Mouse (Mus musculus) liver (tissue): Measurements from ENCODE around the gene 6330409D20Rik.
A peak's percentile ranks its signal among the peaks of the same experiment; 100 is the strongest.

Experiments used
- DNase-seq: peaks from one replicate; pipeline ENCODE4 v3.0.0-alpha.2; 2020; ENCODE audit warnings: mixed read lengths

Gene 6330409D20Rik

DNA sequence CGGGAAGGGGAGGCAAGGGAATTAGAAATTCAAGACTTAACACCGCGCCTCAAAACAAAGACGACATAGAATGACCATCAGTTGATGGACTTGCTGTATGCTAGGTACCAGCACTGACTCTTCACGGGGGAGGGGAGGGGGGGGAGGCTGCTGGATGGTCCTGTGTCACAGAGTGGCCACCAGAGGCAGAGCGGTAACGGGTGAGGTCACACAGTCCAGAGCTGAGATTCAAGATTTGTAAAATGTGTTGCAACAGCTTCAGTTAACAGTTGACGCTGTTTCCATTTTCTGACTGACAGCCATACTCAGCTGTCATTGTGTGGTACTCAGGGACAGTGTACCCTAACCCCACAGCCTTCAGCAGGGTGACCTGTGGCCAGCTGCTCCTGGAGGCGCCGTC, 11.4 kb upstream of the 6330409D20Rik start:
- no peak for DNase-seq

DNA sequence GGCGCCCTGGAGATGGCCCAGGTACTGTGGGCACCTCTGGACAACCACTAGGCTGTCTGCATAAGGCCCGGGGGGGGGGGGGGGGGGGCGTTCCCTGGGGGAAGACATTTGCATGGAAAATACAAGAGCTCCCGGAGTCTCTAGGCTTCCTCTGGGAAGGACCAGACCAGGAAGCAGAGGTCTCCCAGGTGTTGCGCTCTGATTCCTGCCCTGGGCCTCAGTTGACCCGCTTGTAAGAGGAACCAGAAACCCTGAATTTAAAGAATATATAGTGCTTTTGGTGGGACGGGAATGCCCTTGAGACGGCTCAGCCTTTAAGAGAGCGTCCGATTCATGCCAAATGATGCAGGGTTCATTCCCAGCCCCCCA, 10.8 kb upstream of the 6330409D20Rik start:
- no peak for DNase-seq

DNA sequence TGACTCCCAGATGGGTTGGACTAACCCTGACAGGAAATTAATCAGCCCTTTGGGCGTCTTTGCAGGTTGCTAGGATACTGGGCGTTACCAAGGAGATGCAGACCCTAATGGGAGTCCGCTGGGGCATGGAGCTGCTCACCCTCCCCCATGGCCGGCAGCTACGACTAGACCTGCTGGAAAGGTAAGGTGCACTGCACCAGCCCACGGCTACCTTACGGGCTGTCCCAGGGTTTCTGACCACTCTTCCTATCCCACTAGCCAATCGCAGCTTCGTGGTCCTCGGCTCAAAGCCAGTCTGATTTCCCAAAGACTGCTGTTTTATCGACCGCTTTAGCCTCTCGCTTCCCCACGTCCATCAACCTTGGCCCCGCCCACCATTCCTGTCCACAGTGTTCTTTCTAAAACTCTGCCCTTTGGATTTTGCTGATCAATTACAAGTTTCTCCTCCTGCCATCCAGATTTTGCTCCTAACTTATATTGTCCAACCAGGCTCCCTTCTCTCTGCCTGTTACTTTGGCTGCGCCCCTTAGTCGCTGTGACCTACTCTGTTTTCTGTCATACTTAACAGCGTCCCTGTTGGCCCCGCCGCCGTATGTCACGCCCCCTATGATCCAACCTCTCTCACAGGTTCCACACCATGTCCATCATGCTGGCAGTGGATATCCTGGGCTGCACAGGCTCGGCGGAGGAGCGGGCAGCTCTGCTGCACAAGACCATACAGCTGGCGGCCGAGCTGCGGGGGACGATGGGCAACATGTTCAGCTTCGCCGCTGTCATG, 10.3 kb upstream of the 6330409D20Rik start:
- peak; percentile 60 for DNase-seq

DNA sequence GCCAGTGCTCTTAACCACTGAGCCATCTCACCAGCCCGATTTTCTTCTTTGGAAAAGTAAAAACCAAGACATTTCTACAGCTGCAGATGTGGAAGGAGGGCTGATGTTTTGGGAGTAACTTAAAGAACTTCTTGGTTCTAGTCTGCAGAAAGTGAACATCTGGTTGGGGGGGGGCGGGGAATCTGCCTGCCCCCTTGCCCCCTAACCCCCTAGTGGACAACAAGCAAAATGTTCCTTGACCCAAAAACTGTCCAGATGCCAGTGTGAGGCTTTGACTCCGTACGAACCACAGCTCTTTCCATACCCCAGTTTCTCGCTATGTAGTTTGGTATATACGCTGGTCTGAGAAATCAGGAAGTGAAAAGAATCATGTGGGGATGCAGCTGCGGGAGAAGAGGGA, 9.4 kb upstream of the 6330409D20Rik start:
- DNase-seq, result no peak

DNA sequence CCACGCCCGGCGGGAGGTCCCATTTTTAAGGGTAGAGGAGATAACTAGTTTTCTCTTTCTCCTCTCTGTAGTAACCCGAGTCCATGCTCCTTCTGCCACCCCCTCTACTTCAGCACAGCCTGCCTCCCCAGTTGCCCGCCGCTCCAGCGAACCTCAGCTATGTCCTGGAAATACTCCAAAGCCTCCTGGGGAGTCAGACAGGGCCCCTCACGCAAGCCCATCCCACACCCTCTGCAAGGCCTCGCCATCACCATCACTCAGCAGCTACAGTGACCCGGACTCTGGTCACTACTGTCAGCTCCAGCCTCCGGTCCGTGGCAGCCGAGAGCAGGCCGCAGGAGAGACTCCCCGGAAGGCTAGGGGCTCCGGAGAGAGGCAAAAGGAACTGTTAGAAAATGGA, 8.3 kb upstream of the 6330409D20Rik start:
- no peak for DNase-seq

DNA sequence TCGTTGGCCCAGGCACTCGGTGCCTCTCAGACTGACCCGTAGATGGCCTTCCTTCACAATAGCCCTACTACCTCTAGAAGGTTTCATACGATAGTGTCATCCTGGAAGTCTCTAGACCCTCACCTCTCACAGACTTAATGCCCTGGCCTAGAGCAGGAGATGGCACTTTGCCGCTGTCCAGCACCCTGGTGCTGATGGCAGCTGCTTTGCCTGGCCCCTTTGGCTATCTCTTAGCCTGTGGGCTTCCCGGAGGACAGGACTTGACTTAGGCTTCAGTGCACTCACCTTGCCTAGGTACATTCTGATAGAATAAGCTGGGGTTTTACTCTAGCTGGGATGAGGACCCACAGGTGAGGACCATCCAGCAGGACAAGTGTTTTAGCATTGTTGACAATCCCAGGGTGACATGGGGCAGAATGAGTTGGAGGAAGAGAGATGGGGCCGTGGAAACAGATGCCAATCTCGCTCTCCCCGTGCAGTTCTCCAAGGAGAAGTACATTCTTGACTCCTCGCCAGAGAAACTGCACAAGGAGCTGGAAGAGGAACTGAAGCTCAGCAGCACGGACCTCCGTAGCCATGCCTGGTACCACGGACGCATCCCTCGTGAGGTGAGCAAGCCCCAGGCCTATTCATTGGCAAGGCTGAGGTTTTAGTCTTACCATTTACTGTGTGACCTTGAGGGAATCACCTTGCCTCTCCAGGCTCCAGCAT, 3.6 kb upstream of the 6330409D20Rik start:
- no peak for DNase-seq

DNA sequence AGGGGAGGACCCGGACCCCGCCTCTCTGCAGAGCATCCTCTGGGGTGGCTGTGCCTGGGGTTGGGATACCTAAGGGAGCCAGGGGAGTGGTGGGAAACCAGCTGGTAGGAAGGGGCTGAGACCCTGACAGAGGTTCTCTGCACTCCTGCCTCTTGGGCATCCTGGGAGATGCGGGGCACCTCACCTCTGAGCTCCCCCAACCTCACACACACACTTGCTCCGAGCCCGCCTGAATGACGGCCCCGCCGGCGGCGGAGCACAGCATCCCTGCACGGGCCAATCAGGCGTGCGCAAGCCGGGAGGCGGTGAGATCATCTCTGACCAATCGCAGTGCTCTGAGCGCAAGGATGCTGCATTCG, 1.3 kb upstream of the 6330409D20Rik start:
- DNase-seq, result no peak

DNA sequence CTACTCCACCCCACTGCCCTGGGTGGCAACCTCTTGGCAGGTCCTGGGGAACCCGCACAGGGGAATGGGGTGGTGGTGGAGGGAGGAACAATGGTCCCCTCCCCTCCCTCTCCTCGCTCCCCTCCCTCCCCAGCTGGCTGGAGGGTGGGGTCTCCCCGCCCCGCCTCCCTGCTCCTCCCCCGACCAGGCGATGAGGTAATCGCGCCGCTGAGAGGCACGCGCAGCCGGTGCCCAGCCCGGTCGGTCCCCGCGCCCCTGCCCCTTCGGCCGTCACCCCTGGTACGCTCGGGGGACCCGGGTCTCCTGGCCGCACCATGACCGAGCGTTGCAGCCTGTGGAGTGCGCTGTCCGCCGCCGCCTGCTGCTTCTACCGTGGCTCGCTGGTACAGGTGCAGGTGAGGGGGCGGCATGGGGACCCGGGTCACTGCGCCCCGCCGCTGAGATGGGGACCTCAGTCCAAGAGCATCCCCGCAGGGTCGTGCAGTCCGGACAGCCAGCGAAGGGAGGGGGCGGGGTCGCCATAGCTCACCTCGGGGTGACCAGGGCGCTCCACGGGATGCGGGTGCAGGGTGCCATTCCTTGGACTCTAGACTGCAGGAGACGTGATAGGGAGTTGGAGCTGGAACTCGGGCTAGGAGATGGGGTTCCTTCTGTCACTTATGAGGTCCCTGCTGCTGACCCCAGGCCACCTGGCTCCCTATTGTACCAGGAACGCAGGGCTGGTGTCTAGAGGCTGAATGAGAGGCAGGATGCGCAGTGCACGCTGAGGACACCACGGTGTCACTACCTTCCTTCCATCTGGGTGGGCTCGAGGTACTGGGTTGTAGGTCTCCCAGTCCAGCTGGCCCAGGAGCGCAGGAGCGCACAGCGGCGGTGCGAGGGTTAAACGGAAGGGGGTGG, 707 bp upstream of the 6330409D20Rik start:
- DNase-seq, result peak; percentile 44

DNA sequence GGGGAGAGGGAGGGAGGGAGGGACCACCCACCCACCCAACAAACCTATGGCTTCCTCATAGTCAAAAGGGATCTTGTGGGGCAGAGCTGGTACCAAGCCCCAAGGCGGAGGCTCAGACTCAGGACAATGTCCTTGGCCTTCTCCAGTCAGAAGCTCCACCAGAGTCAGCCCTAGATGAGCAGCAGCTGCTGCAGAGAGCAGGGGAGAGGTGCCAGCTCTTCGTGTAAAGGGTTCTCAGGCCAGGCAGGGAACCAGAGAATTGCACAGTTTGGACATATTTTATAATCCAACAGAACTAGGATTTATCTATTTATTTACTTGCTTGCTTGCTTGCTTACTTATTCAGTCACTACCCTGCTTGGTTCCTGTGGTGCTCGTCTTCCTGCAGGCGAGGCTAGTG, 1.5 kb downstream of the 6330409D20Rik start:
- DNase-seq, result no peak

DNA sequence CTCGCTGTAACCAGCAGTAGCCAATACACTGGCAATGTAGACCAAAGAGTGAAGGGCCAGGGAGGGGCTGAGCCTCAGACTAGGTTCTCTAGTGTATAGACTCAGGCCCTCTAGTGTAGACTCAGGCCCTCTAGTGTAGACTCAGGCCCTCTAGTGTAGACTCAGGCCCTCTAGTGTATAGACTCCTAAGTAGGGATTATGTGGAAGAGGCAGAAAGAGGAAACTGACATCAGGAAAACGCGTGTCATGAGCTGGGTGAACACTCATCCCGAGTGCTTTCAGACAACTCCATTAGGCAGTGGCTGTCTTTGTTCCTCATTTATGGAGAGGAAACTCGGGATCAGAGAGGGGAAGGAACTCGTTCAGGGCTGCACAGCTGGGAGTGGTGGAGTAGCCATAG, 3.8 kb downstream of the 6330409D20Rik start:
- DNase-seq, result no peak

DNA sequence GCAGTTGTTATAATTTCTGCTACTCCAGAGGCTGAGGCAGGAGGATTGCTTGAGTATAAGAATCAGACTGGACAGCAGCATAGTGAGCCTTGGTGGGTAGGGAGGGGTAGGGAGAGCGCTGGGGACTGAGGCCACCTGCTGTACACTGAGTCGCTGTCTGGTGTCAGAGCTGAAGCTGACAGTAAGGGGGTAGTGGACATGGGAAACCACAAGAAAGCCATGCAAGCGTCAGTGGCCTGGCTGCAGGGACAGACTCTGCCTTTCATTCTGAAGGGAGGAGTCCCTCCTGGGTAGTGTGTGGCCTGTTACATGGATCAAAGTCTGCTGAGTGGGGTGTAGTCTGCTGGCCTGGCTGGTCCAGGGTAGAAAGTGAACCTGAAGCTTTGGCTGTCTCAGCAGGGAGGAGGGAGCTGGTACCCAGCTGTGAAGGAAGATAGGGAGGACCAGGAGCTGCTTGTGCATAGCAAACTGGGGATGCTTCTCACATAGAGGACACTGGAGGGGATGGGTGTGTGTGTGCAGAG, 4.4 kb downstream of the 6330409D20Rik start:
- DNase-seq, result no peak

DNA sequence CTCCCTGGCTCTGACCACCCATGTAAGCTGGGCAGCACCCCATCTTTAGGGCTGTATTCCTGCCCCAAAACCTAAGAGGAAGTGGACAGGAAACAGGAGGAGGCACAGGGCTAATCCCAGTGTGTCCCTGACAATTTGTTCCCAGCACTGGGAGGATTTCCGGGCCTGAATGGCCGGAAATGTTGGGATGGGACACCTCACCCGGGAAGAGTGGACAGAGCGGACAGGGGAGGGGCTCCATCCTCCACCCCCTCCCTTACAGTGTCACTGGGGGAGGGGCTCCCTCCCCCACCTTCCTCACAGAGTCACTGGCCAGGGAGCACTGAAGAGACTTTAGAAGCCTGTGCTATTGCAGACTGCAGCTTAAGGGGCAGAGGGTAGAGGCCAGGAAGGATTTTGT, 5.9 kb downstream of the 6330409D20Rik start:
- peak; percentile 25 for DNase-seq

DNA sequence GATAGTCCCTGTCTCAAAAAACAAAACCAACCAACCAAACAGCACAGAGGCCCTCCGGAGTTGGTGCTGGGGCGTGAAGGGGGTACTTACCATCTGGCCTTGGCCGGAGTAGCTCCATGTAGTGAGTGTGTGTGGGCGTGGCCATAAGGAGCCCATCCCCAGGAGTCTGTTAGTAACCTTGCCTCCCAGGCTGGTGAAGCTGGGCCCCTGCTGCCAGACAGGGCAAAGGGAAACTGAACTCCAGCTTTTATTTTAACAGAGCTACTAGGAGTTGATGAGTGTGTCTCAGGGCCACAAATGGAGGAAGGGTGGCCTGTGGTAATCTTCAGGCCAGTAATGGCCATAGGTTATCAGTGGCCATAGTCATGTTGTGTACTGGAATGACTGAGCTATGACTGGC, 6.3 kb downstream of the 6330409D20Rik start:
- no peak for DNase-seq

DNA sequence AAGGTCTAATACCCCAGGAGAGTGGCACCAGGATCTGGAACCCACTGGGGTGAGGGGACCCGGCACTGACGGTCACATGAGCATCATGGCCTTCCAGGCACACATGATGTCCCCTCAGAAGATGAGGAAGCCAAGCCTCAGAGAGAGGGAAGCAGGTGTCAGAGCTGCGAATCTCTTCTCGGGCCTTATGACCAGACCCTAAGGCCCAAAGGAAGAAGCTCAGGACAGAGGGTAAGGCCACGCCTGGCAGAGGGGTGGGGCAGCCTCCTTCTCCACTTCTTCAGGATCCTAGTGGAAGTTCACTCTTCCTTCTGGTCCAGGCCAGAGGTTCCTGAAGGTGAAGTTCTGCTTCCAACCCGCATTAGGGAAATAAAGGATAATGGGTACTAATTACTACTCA, 8.1 kb downstream of the 6330409D20Rik start:
- DNase-seq, result no peak

DNA sequence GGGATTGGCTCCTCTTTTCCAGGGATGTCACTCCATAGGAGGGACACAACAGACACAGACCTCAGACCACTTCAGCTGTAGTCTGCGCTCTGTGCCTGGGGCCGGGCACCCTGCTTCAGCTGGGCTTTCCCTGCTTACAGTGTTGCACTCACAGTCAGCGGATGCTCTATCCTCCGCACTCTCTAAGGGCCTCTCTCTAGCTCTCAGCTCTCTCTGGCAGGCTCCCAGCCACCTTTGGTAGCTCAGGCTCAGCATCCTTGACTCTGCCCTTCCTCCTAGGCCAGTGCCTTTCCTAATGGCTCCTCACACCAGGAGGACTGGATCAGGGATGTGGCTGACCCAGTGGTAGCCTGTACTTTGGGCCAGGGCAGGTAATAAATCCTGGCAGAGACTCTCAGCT, 8.9 kb downstream of the 6330409D20Rik start:
- no peak for DNase-seq

DNA sequence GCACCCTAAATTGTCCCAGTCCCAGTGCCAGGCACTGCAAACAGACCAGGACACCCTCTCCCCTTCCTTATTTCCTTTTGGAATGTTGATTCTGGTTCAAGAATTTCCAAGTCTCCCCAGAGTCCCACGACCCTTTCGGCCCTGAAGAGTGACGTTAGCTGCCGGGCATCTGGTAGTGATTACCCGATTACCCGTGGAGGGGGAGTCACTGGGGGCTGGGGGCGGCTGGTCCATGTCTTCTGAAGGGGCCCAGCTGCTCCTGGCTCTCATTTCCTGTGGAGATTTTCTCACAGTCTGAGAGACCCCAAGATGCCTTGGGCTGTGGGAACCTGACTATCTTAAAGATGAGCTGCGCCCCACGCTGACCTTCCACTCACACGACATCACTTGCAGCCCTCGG, 10.0 kb downstream of the 6330409D20Rik start:
- DNase-seq, result peak; percentile 44

DNA sequence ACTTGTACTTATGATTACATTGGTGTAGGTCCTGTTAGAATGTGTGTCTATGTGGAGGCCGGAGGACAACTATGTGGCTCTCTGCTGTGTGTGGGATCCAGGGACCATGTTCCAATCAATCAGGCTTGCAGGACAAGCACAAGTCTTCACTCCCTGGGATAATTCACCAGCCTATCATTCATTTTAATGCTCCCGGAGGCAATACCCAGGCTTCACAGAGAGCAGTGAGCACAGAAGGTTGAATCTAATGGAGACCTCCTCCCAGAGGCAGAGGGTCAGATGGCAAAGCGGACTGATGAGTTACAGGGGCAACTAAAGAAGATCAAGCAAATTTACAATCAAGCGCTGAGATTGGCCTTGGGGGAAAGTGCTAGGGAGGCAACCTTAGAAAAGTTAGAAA, 11.3 kb downstream of the 6330409D20Rik start:
- no peak for DNase-seq

DNA sequence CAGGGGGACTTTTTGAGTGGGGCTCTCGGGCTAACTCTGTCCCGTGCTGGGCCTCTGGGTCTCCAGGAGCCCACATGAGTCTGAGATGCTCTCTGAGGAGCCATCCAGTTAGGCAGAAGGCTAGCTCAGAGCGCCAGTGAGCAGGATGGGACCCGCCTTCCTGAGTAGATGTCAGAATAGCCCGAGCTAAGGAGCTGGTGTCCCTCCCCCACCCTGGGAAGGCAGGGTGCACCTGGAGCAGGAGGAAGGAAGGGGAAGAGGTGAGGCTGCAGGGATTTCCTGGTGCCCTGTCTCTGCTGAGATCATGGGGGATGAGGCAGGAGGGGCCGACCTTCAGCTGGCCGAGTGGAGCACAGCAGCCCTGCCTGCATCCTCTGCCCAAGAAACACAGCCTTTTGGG, 12.4 kb downstream of the 6330409D20Rik start:
- DNase-seq, result no peak

DNA sequence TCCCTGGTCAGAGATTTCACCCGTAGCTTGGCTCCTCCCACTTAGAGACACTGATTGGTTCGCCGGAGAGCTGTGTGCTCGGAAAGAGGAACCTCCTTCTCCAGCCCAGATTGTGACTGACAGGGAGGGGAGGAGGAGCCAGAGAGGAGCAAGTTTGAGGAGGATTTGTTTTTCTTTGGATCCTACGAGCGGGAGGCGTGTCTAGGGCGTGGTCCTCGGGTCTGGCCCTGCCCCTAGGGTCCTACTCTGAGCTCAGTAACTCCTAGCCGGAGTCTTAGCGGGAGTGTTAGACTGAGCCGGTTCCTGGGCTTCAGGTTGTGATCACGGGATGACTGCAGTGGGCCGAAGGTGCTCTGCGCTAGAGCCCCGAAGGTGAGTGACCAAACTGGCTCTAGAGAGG, 13.4 kb downstream of the 6330409D20Rik start:
- DNase-seq, result peak; percentile 86

DNA sequence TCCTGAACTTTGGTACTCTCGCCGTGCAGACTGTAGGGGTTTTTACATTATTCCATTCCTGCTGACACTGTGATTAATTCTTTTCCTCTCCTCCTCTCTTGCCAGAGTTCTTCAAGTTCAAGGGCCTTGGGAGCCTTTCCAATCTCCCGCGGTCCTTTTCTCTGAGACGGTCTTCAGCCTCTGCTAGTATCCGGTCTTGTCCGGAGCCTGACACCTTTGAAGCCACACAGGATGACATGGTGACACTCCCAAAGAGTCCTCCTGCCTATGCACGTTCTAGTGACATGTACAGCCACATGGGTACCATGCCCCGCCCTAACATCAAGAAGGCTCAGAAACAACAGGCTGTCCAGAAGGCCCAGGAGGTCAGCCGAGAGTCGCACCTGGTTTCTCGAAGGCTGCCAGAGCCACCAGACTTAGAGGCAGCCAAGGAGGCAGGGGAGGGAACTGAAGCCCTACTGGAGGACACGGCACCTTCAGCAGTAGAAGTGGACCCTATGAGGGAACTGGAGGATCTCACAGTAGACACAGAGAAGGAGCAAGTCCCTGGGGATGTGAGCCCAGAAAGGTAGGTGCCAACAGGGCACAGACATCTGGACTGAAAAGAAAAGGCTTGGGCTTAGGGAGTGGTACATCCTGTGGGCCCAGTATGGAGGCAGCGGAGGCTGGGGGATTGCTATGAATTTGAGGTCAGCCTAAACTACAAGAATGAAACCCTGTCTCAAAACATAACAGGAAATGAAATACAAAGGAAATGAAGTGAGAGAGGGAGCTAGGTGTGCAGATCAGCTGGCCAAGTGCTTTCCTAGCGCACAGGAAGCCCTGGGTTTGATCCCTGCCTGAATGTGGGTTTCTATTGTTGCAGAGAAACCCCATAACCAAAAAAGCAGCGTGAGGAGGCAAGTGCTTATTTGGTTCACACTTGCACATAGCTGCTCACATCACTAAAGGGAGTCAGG, 15.7 kb downstream of the 6330409D20Rik start:
- no peak for DNase-seq

DNA sequence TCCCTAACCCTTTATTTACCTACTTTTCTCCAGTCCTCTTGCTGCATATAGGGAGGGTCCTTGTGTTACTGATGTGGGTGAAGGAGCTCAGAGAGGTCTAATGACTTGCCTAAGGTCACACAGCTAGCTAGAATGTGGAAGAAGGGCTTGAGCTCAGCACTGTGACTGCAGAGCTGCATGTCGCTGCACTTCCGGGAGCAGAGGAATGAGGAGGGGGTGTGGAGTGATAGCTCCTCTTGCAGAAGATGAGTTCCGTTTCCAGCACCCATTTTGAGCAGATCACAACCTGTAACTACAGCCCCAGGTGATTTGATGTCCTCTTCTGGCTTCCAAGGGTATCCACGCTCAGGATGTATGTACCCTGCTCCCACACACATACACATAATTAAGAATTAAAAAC, 16.7 kb downstream of the 6330409D20Rik start:
- no peak for DNase-seq

DNA sequence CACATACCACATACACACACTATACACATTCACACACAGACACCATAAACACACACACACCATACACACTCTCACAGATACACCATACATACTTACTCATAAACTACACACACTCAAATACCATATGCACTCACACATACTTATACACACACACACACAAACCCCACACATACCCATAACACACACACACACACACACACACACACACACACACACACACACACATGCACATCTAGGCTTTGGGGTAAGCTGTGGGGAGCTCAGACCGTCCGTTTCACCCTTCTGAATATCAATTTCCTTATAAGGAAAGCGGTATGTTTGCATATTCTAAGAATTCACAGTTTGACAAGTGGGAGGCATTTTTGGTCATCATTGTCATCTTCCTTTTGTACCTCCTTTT, 18.2 kb downstream of the 6330409D20Rik start:
- no peak for DNase-seq
